Mouse (Mus musculus) right cerebral cortex, postnatal 4 days (tissue): ENCODE data around the gene Med21.

Experiments
- DNase-seq: peaks from one replicate; pipeline ENCODE4 v3.0.0-alpha.2; 2022

Med21 gene

DNA sequence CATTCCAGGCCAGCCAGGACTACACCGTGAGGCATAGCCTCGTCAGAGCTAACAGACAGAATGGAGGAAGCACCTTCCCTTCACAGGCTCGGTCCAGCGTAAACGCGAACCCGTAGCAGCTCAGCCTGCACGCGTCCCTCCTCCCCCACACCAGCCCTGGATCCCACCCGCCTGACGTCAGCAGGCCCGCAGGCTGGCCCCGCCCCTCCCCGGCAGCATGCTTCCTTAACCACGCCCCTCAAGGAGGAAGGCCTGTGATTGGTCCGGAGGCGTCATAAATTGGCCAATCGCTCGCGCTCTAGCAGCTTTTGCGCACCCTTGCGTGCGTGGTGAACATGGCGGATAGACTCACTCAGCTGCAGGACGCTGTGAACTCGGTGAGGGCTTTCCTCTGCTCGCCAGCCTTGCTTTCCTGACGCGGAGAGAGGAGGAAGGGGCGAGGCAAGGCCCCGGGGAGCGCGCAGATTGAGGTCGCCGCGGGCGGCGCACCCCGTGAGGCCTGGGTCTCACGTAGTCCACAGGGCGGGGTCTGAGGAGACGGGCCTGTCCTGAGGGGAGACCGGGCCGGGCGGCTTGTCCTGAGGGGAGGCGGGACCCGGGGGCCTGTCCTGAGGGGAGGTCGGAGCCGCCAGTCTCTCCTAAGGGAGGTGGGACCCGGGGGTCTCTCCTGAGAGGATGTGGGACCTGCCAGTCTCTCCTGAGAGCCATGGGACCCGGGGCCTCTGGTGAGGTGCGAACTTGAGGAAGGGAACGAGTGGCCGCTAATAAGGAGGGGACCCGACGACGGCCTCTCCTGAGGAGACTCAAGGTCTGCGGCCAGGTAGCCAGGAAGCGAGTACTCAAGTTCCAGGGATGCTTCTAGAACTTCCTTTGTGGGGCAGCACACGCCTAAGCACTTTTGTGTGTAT lies at the start of gene Med21, which contains the start of gene Tm7sf3:
TSS of gene Med21 (plus strand) at position 272 of the 908 bp plus-strand sequence.
TSS of gene Tm7sf3 (minus strand) at position 549 of the 908 bp plus-strand sequence.
- DNase-seq, result peak; percentile 97

DNA sequence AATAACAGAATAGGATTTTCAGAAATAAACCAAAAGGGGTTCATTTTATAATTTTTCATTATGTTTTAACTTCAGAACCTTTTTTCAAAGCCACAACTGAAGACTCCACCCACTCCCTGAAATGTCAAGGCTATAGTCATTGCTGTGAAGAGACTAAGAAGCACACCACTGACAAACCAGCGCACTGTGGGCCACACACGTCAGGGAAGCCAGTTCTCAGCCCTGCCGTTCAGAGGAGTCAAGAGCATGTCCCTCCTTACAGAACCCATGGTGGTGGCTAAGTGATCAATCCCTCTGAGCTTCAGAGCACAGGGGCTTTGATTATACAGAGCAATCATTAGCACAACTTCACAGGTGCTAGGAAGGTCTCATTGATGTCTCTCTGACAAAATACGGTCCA lies 39.7 kb upstream of the Med21 start:
- DNase-seq, result no peak

DNA sequence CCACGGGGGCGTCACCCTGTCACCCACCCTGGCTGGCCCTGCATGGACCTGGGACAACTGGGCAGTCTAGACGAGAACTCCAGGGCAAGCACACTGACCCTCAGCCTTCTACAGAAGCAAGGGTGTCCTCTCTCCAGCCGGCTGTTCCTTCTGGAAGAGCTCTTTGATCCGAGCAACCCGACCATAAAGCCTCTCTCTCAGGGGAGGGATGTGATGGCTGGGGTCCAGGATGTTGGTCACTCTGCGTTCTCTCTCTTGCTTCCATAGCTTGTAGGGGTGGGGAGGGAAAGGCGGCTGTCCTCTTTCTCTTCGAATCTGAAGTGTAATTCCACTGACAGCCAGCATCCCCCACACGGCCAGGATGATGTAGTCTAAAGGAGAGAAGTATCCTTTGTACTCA lies 38.7 kb upstream of the Med21 start:
- no peak for DNase-seq

DNA sequence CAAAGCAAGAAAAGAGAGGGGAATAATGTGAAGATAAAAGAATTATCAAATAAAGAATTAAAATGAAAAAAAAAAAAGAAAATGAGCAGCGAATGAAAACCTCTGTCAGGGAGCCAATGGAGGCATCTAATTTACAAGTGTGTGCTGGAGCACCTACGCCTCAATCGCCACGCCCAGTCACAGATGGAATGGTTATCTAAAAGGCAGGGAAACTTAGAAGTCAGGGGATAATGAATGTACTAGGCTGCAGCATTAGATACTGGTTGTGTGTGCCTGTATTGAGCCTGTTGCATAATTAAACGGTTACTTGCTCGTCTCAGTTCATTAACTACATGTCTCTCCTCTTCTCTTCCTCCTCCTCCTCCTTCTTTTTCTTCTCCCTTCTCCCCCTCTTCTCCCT lies 31.0 kb upstream of the Med21 start:
- no peak for DNase-seq

DNA sequence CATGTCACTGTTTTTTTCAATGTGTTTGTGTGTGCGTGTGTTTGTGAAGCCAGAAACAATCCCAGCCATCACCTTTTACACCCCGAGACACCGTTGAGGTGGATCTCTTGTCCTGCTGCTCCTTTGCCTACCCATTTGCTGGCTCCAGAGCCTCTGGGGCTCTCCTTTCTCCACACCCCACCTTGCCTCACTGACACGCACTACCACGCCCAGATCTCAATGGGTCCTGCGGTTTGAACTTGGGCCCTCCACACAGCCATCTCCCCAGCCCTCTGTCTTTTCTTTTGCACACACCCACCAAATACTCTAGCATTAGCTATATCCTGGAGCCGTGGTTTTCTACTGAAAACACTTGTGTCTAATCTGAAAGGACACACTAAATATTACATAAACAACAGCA lies 30.4 kb upstream of the Med21 start:
- no peak for DNase-seq

DNA sequence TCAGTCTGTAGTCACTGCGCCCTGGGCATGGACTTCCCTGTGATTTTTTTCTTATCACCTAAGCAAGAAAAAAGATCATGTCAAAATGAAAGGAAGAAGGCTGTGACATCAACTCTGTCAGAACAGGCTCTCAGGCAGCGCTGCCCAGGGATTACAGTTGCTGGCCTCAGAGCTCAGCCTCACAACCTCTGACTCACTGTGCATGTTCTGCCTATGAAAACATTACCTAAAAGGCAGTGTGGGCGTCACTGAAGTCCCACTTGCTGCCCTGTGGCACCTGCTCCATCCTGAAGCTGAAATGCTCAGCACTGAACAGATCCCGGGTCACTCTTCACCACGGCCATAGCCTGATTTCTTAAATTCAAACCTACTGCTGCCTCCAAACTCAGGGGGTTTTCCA lies 29.6 kb upstream of the Med21 start:
- no peak for DNase-seq

DNA sequence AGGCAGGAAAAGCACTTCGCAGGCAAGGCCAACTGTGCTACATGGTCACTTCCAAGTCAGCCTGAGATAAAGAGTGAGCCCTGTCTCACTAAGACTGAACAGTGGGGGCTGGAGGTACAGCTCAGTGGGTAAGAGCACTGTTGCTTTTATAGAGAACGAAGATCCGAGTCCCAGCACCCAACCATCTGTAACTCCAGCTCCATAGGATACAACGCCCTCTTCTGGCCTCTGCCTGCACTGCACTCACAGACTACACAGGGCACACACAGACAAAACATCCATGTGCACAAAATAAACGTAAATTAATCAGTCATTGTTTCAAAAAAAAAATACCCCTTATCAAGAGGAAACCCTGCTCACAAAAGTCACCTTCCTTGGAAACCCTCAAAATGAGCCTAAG lies 28.4 kb upstream of the Med21 start:
- DNase-seq, result no peak

DNA sequence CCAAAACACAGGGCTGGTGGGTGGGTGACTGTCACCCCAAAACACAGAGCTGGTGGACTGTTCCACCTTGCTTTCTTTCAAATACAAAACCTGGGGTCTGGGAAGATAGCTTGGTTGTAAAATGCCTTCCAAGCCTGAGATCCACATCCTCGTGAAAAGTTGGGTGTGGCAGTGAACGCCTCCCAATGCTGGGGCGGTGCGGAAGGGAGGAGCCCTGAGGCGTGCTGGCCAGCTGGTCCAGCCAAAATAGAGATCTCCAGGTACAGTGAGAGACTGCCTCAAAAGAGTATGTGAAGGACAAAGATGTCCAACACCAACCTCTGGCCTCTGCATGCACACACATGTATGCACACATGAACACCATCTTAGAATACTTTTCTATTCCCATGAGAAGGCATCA lies 27.8 kb upstream of the Med21 start:
- DNase-seq, result no peak

DNA sequence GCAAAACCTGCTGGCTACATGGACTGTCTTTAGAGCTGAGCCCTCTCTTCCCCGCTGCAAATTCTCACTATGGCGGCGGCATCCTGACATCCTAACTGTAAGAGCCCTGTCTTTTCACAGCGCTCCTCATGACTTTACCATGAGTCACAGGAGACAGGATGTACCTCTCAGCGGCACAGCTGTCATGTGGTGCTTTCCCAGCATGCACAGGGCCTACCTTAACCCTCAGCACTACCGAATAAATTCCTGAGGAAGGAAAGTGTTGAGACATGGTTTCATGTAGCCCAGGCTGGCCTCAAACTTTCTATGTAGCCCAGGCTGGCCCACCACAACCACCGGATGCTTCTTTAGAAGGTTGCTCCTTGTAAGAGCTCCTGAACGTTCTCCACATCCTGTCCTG lies 26.5 kb upstream of the Med21 start:
- DNase-seq, result no peak

DNA sequence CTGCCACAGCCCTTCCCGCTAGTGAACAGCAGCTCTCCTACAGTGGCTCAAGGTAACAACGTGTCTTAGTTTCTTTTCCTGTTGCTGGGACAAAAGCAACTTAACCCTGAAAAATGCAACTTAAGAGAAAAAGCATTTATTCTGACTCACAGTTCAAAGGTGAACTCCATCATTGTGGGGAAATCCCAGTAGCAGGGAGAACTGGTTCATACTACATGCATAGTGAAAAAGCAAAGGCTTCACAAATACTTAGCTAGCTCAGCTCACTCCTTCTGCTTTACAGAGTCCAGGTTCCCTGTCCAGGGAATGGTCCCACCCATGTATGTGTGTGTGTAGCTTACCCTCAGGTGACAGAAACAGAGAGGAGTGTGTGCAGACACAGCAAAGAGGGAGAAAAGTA lies 25.7 kb upstream of the Med21 start:
- DNase-seq, result no peak

DNA sequence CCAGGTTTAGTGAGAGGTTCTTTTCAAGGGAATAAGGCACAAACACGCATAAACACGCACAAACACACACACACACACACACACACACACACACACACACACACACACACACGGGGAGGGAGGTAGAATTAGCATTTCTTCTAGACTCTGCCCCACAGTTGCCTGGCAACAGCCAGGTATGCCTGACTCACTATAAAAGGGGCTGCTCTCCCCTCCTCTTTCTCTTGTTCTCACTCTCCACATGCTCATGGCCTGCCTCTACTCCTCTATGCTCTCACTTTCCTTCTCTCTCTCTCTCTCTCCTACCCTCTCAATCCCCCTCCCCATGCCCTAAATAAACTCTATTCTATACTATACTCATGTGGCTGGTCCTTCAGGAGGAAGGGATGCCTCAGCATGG lies 14.2 kb upstream of the Med21 start:
- no peak for DNase-seq

DNA sequence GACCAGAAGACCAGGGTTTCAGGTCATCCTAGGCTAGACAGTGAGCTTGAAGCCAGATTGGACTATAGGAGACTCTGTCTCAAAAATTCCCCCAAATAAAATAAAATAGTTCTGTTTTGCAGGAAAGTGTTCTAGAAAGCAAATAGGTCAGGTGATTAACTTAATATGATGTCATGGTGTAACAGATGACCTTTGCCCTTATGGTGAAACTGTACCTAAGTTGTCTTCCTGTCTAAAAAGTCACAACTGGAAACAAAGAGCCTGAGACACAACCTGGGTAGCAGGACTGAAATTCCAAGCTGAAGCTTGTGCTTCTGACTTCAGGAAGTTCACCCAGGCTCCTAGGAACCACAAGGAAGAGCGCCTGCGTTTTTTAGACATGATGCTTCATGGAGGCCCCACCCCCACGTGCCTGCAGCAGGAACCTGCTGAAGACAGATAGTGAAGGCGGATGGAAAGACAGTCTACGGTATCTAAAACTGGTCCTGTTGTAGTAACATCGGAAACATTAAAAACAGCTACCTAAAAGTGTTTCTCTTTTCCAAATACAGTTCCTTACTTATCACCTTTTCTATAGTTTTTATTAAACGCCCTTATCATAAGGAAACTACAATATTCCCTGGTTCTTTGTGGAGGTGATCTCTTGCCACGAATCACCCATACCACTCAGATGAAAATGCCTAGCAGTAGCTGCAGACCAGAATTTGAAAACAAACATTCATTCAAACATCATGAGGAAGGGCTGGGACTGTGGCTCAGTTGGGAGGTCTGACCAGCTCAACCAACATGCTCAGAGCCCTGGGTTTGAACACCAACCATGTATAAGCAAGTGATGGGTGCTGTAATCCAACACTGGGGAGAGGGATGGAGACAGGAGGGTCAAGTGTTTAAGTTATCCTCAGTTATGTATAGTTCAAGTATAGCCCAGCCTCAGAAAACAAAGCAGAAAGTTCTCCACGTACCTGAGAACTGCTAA lies 12.3 kb upstream of the Med21 start:
- no peak for DNase-seq

DNA sequence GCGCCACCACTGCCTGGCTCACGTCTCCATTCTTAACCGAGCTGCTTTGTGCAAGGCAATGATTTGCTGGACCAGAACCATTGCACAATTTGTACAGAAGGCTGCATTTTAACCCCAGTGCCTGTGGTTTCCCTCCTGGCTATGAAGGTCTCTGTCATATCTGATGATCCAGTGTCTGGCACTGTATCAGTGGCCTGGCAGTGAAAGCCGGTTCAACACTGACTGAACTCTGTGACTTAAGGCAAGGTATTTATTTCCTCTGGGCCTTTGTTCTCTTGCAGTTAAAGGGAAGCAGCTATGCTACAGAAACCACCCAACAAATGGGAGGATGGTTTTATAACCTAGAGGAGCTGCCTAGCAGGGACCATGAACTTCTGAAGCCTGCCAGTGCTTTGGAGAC lies 11.4 kb upstream of the Med21 start:
- no peak for DNase-seq

DNA sequence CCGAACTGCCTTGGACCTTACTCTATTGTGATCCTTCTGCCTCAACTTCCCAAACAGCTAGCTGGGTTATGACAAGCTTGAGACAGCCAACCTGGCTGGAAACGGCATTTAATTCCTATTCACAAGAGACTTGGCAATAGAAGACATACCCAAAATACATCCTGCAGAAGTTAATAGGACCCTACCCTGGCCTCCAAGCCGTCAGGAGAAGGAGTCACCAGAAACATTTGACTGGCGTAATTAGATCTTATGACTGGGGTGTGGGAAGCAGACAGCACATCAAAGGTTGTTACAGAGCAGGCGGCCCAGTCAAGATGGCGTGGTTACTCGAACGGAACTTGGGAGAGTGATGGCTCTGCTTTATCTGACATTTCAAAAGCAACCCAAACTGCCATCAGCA lies 10.5 kb upstream of the Med21 start:
- DNase-seq, result no peak

DNA sequence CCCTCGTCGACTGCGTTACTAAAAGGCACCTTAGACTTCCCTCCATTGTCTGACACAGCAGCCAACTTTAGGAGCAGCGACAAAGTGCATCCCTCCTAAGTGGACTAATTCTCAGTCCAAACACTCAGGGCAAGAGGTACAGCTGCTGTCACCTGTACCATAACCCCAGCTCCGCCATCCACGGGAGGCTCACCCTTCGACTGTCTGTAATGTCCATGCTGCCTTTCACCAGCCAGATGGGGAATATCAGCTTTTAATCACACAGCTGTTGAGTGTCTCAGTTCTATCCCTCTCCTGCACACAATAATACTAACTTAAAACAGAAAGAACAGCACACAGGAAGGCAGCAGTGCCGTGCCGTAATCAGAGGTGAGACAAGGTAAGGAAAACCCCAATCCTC lies 9.9 kb upstream of the Med21 start:
- no peak for DNase-seq

DNA sequence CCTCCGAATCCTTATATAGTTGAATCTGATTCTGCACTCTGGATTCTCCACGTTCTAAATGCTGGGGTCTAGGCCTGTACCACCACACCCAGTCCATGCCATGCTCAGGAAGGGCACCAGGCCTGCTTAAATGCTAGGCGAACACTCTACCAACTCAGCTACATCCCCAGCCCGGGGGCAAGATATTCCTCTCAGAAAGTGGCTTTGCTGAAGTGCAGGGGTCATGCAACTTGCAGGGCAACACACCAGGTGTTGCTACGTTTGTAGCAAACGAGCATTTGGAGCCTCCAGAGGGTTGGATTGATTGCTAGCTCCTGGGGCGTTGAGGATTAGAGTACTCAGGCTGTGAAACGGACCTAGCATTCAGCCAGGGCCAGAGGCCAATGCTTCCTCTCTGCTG lies 9.2 kb upstream of the Med21 start:
- no peak for DNase-seq

DNA sequence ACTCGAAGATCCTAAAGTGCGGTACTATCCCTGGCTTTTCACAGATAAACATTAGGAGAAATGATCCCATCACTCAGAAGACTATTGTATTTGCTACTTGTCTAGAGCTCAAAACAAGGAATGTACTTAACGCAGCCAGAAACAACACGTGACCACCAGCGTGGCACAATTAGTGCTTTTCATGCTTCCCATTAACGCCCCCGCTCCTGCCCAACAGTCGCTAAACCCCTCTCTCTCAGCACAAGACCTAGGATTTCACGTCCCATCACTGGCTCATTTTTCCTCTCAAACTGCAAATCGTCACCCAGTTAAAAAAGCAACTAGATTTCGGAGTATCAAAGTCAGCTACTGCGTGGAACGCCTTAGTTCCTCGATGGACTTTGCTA lies 8.7 kb upstream of the Med21 start:
- DNase-seq, result peak; percentile 28

DNA sequence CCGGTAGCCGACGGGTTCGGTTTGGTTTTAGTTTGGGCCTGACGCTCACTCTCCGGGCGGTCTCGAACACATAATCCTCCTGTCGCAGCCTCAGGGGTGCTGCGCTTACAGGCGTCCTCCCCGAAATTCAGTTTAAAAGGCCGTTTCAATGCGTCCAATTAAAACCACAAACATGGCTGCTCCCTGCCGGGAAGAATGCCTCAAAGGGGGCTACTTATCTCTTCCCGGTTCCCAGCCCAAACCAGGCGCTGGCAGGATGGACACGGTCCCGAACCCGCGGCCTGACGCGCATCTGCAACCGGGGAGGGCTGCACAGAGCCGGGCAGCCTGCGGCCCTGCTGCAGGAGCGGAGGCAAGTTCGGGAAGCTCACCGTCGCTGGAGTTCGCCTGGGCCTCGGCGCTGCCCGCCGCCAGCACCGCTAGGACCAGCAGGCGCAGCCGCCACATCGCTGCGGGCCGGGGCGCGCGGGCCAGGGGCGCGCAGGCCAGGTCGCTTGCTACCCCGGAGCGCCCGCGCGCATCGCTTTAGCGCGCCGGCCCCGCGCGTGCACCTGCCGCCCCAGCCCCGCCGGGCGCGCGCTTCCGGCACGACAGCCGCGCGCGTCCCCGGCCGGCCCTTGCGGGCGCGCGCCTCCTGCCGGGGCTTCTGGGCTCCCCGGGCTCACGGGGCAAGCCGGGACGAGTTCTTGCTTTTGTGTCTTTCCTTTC lies 8.2 kb upstream of the Med21 start:
- DNase-seq, result peak; percentile 76

DNA sequence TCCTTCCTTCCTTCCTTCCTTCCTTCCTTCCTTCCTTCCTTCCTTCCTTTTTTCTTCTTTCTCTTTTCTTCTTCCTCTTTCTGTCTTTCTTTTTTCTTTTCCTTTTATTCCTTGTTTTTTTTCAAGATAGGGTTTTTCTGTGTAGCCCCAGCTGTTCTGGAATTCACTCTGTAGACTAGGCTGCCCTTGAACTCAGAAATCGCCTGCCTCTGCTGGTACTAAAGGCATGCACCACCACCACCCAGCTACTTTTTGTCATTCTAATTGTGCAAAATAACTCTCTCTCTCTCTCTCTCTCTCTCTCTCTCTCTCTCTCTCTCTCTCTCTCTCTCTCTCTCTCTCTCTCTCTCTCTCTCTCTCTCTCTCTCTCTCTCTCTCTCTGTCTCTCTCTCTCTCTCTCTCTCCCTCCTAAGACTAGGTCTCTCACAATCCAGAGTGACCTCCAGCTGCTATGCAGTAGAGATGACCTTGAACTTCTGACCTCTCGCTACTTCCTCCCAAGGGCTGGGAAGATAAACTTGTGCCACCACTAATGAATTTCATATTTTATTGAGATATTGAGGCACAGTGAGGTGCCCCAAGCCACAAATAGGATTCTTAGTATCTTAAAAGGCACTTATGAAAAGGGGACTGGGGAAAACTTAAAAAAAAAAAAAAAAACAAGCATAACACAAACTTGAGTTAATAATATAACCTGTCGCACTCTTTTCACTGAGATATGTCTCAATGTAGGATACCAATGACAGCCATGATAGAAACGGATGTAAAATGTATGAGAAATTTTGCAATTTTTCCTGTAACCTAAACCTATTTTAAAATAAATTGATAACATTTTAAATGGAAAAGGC lies 7.4 kb upstream of the Med21 start:
- DNase-seq, result no peak

DNA sequence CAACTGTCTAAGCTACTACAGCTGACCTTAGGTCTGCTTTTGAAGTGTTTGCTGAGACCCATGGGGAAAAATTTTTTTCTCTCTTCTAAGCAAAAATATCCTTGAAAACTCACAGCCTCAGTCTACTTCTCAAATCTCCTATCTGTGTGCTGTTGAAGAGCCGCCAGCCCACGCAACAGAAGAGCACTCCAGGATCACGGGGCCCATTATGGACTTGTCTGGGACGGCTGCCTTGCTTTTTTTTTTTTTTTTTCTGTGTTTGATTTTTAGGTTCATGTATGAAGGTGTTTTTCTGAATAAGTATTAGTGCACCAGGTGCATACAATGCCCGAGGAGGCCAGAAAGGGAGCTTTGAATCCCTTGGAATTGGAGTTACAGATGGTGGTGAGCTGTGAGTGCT lies 5.9 kb upstream of the Med21 start:
- no peak for DNase-seq

DNA sequence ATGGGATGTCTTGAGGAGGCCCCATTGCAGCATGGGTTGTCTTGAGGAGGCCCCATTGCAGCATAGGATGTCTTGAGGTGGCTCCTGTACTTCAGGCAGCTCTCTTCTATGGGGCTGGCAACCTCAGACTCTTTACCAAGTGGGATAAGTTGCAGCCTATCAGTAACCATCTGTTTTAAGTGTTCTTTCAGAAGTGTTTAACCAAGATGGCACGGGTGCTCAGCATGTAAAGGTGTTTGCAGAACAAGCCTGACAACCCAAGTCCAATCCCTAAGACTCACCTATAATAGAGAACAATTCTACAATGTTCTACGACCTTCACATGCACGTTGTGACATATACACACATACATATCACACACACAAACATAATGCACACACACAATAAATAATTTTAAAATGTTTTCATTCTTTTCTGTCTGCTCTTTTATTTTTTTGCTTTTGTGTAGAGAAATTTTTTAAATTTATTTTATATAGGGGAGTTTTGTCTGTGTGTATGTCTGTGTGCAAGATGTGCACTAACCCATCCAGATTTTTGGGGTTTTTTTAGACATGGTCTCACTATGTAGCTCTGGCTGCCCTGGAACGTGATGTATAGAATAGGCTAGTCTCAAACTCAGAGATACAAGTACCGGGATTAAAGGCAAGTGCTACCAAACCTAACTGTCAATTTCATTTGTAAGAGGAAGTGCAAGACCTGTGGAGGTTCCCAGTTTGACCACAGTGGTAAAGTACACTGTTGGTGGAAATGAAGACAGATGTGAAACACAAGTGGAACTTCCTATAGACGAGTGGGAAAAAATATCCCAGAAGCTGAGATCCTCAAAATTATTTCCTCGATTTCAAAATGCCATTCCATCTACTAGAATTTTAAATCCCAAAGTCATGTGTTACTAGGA lies 2.0 kb upstream of the Med21 start:
- DNase-seq, result no peak
